Mouse (Mus musculus): ENCODE data around the gene Icam1. TPM values are rescaled to one million over a fixed set of nuclear protein-coding genes. Genes with fewer than 3 reads are reported as not detected.

The Icam1 gene
- polyA plus RNA-seq, 1 experiment from 2014 or later, result 5.8 TPM

- no peak for DNase-seq (ENCODE audit: low spot score)
- peaks cover 42% of the 10 kb centered on the region for H3K4me1 ChIP-seq (replicated peaks)
- WGBS, result 66% methylated on average over 10 of the region's 10 CpGs
- no peaks in the 10 kb centered on the region for H3K36me3 ChIP-seq
- H3K27ac ChIP-seq, result no peak overlapping the region
- no peak overlapping the region for H3K4me3 ChIP-seq
- H3K9me3 ChIP-seq, result no peaks in the 10 kb centered on the region
- peaks cover 12% of the 10 kb centered on the region; the same call in 1 of the 2 replicates for H3K27me3 ChIP-seq (ENCODE audit: insufficient read depth, poor library complexity, severe bottlenecking)
These were observed 37.2 kb upstream of the Icam1 start for GRCm38 (mm10) chr9:20978409-20979095.

DNA sequence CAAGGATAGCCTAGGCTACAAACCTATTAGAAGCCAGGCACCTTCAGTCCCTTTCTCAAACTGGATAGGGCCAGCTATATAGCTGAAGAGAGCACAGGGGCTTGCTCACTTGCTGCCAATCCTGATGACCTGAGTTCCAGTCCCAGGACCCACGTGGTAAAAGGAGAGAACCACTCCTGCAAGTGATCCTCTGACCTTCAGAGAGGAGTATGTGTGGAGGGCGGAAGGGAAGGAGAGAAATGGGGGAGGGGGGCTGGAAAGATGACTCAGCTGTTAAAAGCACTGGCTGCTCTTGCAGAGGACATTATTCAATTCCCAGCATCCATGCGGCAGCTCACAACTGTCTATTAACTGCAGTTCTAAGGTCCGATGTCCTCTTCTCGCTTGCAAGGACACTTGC is 36.6 kb upstream of the Icam1 start:
- Histone ChIP-seq H3K27ac (no peak overlapping the region), H3K9me3 (no peaks in the 10 kb centered on the region), H3K4me3 (no peak overlapping the region), H3K4me1 (replicated peaks) (peaks cover 37% of the 10 kb centered on the region), H3K36me3 (no peaks in the 10 kb centered on the region), H3K27me3 (ENCODE audit: insufficient read depth, poor library complexity, severe bottlenecking) (peaks cover 12% of the 10 kb centered on the region; the same call in 1 of the 2 replicates)
- DNase-seq (ENCODE audit: low spot score), result no peak
- WGBS, result 68% methylated on average over 5 of the region's 5 CpGs

GRCm38 (mm10) chr9:20979769-20980168 is 36.0 kb upstream of the Icam1 start:
- no peaks in the 10 kb centered on the region for H3K9me3 ChIP-seq
- H3K27ac ChIP-seq, result no peak overlapping the region
- H3K36me3 ChIP-seq, result no peaks in the 10 kb centered on the region
- no peak for DNase-seq (ENCODE audit: low spot score)
- 88% methylated on average over 7 of the region's 7 CpGs for WGBS
- no peak overlapping the region for H3K4me3 ChIP-seq
- peaks cover 32% of the 10 kb centered on the region for H3K4me1 ChIP-seq (replicated peaks)
- peaks cover 7% of the 10 kb centered on the region; the same call in 1 of the 2 replicates for H3K27me3 ChIP-seq (ENCODE audit: insufficient read depth, poor library complexity, severe bottlenecking)

- 81% methylated on average over 3 of the region's 3 CpGs for WGBS
- peaks cover 12% of the 10 kb centered on the region; the same call in 1 of the 2 replicates for H3K4me1 ChIP-seq (replicated peaks)
- H3K36me3 ChIP-seq, result no peaks in the 10 kb centered on the region
- no peaks in the 10 kb centered on the region for H3K9me3 ChIP-seq
- H3K27ac ChIP-seq, result no peak overlapping the region
- H3K4me3 ChIP-seq, result no peak overlapping the region
- no peak for DNase-seq (ENCODE audit: low spot score)
- H3K27me3 ChIP-seq (ENCODE audit: insufficient read depth, poor library complexity, severe bottlenecking), result no peaks in the 10 kb centered on the region
These were observed 33.6 kb upstream of the Icam1 start for GRCm38 (mm10) chr9:20982171-20982570.

DNA sequence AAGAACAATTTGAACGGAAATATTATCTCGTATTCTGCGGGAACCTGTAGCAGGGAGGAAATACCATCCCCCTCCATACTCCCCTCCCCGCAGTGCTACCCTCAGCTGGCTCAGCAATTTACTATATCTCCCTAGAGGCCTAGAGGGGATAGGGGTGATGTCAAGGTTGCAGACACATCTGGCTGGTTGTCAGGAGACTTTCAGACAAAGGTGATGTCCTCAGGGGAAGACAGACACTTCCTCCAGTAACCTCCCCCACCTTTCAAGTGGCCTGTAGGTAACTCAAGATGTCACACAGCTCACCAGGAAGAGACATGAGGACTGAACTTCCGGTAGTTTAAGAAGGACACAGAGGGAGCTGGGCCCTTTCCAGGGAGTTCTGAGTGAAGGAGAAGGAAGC is 32.6 kb upstream of the Icam1 start:
- H3K27me3 ChIP-seq (ENCODE audit: insufficient read depth, poor library complexity, severe bottlenecking), result no peaks in the 10 kb centered on the region
- H3K4me3 ChIP-seq, result no peak overlapping the region
- no peak for DNase-seq (ENCODE audit: low spot score)
- no peaks in the 10 kb centered on the region for H3K36me3 ChIP-seq
- H3K9me3 ChIP-seq, result no peaks in the 10 kb centered on the region
- 61% methylated on average over 5 of the region's 5 CpGs for WGBS
- peaks cover 12% of the 10 kb centered on the region; the same call in 1 of the 2 replicates for H3K4me1 ChIP-seq (replicated peaks)
- H3K27ac ChIP-seq, result no peak overlapping the region

- no peak for DNase-seq (ENCODE audit: low spot score)
- Histone ChIP-seq H3K27me3 (ENCODE audit: insufficient read depth, poor library complexity, severe bottlenecking) (0 out of 2 replicates have a peak, but pooled peaks cover 5% of the 10 kb centered on the region), H3K27ac (no peak overlapping the region), H3K4me1 (replicated peaks) (peaks cover 14% of the 10 kb centered on the region), H3K4me3 (no peak overlapping the region), H3K9me3 (no peaks in the 10 kb centered on the region), H3K36me3 (no peaks in the 10 kb centered on the region)
- WGBS, result 67% methylated on average over 15 of the region's 15 CpGs
These were observed 28.7 kb upstream of the Icam1 start for GRCm38 (mm10) chr9:20986952-20987686.

GRCm38 (mm10) chr9:20987953-20988352 is 27.8 kb upstream of the Icam1 start:
- WGBS, result 27% methylated on average over 7 of the region's 7 CpGs
- no peak overlapping the region for H3K27ac ChIP-seq
- H3K4me1 ChIP-seq (replicated peaks), result peaks cover 14% of the 10 kb centered on the region
- no peak overlapping the region for H3K4me3 ChIP-seq
- 0 out of 2 replicates have a peak, but pooled peaks cover 5% of the 10 kb centered on the region for H3K27me3 ChIP-seq (ENCODE audit: insufficient read depth, poor library complexity, severe bottlenecking)
- no peaks in the 10 kb centered on the region for H3K9me3 ChIP-seq
- no peak for DNase-seq (ENCODE audit: low spot score)
- H3K36me3 ChIP-seq, result no peaks in the 10 kb centered on the region

- H3K27ac ChIP-seq, result peak overlapping the region; percentile 57; the same call in 1 of the 2 replicates
These were observed 24.9 kb upstream of the Icam1 start for GRCm38 (mm10) chr9:20990861-20991260.

DNA sequence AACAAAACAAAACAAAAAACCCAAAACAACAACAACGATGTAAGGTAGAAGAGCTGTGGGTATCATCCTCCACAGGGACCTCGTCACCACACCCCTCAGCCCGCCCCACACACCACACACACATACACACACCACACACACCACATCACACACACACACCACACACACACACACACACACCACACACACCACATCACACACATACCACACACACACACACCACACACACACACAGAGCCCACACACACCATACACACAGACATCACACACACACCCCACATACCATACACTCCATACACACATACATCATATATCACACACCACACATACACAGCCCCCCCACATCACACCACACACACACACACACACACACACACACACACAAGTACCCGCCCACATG is 24.2 kb upstream of the Icam1 start:
- H3K27me3 ChIP-seq (ENCODE audit: insufficient read depth, poor library complexity, severe bottlenecking), result 0 out of 2 replicates have a peak, but pooled peaks cover 5% of the 10 kb centered on the region
- H3K4me1 ChIP-seq (replicated peaks), result peaks cover 9% of the 10 kb centered on the region
- H3K27ac ChIP-seq, result no peak overlapping the region
- no peak for DNase-seq (ENCODE audit: low spot score)
- no peaks in the 10 kb centered on the region for H3K36me3 ChIP-seq
- H3K4me3 ChIP-seq, result no peak overlapping the region
- no peaks in the 10 kb centered on the region for H3K9me3 ChIP-seq
- 90% methylated on average over 4 of the region's 4 CpGs for WGBS

More at GRCm38 (mm10) chr9:20990861-20991260, 24.9 kb upstream of the Icam1 start:
- DNase-seq (ENCODE audit: low spot score), result peak; percentile 25
- WGBS, result 5% methylated on average over 10 of the region's 10 CpGs
- Histone ChIP-seq H3K4me1 (replicated peaks) (peaks cover 9% of the 10 kb centered on the region), H3K36me3 (no peaks in the 10 kb centered on the region), H3K27me3 (ENCODE audit: insufficient read depth, poor library complexity, severe bottlenecking) (0 out of 2 replicates have a peak, but pooled peaks cover 5% of the 10 kb centered on the region), H3K4me3 (peak overlapping the region; percentile 28; the same call in 1 of the 2 replicates), H3K9me3 (no peaks in the 10 kb centered on the region)

- H3K36me3 ChIP-seq, result no peaks in the 10 kb centered on the region
- no peak overlapping the region for H3K27ac ChIP-seq
- H3K9me3 ChIP-seq, result no peaks in the 10 kb centered on the region
- DNase-seq (ENCODE audit: low spot score), result no peak
- H3K4me3 ChIP-seq, result no peak overlapping the region
- H3K4me1 ChIP-seq (replicated peaks), result peaks cover 9% of the 10 kb centered on the region
- 58% methylated on average over 5 of the region's 5 CpGs for WGBS
- H3K27me3 ChIP-seq (ENCODE audit: insufficient read depth, poor library complexity, severe bottlenecking), result 0 out of 2 replicates have a peak, but pooled peaks cover 5% of the 10 kb centered on the region
These were observed 22.5 kb upstream of the Icam1 start for GRCm38 (mm10) chr9:20993165-20993898.

- H3K27ac ChIP-seq, result no peak overlapping the region
- peaks cover 9% of the 10 kb centered on the region for H3K4me1 ChIP-seq (replicated peaks)
- 75% methylated on average over 3 of the region's 3 CpGs for WGBS
- no peaks in the 10 kb centered on the region for H3K9me3 ChIP-seq
- no peak for DNase-seq (ENCODE audit: low spot score)
- H3K36me3 ChIP-seq, result no peaks in the 10 kb centered on the region
- no peaks in the 10 kb centered on the region for H3K27me3 ChIP-seq (ENCODE audit: insufficient read depth, poor library complexity, severe bottlenecking)
- no peak overlapping the region for H3K4me3 ChIP-seq
These were observed 20.7 kb upstream of the Icam1 start for GRCm38 (mm10) chr9:20995069-20995468.

- no peak overlapping the region for H3K4me3 ChIP-seq
- DNase-seq (ENCODE audit: low spot score), result no peak
These were observed 18.7 kb upstream of the Icam1 start for GRCm38 (mm10) chr9:20997065-20997464.

More at GRCm38 (mm10) chr9:20997065-20997464, 18.7 kb upstream of the Icam1 start:
- H3K9me3 ChIP-seq, result no peaks in the 10 kb centered on the region
- H3K27me3 ChIP-seq (ENCODE audit: insufficient read depth, poor library complexity, severe bottlenecking), result no peaks in the 10 kb centered on the region
- no peaks in the 10 kb centered on the region for H3K4me1 ChIP-seq (replicated peaks)
- no peaks in the 10 kb centered on the region for H3K36me3 ChIP-seq
- WGBS, result 89% methylated on average over 8 of the region's 8 CpGs
- no peak overlapping the region for H3K27ac ChIP-seq
